Mouse (Mus musculus): Measurements from ENCODE around the gene Wnt5b. TPM values are rescaled to one million over a fixed set of nuclear protein-coding genes. Genes with fewer than 3 reads are reported as not detected.
"Not testable (repeated sequence)": the region's sequence is repeated elsewhere in the genome, so short reads cannot be mapped to it uniquely, and the experiment has no call there.

Wnt5b gene
- polyA plus RNA-seq, 1 experiment from 2014 or later: 1.8 TPM

DNA sequence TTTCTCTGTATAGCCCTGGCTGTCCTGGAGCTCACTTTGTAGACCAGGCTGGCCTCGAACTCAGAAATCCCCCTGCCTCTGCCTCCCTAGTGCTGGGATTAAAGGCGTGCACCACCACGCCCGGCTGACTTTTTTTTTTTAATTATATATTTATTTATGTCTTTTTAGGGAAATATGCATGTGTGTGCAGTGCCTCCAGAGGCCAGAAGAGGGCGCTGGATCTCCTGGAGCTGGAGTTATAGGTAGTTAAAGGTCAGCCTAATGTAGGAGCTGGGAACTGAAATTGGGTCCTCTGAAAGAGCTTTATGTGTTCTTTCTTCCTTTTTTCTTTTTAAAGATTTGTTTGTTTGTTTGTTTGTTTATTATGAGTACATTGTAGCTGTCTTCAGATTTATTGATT lies 101.4 kb downstream of the Wnt5b start:
- not testable (repeated sequence) for H3K27ac ChIP-seq (ENCODE audit: low read depth, low read length); H3K9ac ChIP-seq (ENCODE audit: low read depth, low read length); H3K27me3 ChIP-seq (replicated peaks; ENCODE audit: control insufficient read depth, insufficient read depth, low read length); H3K4me3 ChIP-seq (ENCODE audit: low read depth, low read length); ATAC-seq; H3K36me3 ChIP-seq (ENCODE audit: control insufficient read depth, insufficient read depth); H3K9me3 ChIP-seq (ENCODE audit: control insufficient read depth); H3K4me1 ChIP-seq (replicated peaks; ENCODE audit: control insufficient read depth, insufficient read depth, low read length); H3K4me2 ChIP-seq (replicated peaks; ENCODE audit: low read depth)
- peak; percentile 33 for TF ChIP-seq CTCF (IDR thresholded peaks at IDR 0.05; ENCODE audit: low read depth)
- 82% methylated on average over 5 of the region's 5 CpGs for WGBS

DNA sequence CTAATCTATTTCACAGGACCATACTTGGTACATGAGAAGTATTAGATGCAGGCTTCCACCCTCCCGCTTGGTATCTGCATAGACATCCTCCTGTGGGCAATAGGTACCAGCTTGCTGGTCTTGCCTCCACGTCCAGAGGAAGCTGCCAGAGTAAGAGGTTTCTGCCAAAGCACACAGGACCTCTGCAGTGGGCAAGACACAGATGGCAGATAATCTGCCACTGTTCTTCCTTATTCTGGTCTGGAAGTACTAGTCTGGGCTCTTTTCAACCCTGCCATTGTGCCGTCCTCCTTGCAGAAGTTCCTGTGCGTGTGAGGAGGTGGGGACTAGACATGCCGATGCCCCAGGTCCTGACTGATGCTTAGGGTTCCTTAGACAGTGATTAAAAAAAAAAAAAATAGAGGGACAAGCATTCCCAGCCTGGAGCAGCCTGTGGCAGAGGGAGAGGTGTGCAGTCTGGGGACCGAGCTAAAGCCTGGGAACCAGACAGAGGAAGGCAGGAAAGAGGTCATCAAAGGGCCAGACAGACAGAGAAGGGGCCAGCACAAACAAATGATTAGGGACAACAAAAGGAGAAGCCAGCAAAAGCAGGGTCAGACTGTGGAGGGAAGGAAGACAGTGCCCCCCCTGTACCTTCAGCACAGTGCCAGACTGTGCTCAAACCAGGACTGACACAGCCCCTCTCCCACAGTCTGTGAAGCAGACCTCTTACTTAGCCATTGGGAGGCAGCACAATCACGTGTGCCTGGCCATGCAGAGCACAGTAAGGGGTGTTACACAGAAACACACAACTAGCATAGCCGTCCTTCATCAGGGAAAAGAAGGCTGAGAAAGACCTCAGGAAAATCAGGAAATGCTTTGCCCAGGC lies 106.0 kb downstream of the Wnt5b start:
- Histone ChIP-seq H3K4me2 (replicated peaks; ENCODE audit: low read depth) (no peak overlapping the region), H3K4me3 (ENCODE audit: low read depth, low read length) (no peak overlapping the region), H3K9ac (ENCODE audit: low read depth, low read length) (no peak overlapping the region), H3K27ac (ENCODE audit: low read depth, low read length) (no peak overlapping the region), H3K4me1 (replicated peaks; ENCODE audit: control insufficient read depth, insufficient read depth, low read length) (no peaks in the 10 kb centered on the region), H3K27me3 (replicated peaks; ENCODE audit: control insufficient read depth, insufficient read depth, low read length) (no peaks in the 10 kb centered on the region), H3K9me3 (ENCODE audit: control insufficient read depth) (no peaks in the 10 kb centered on the region), H3K36me3 (ENCODE audit: control insufficient read depth, insufficient read depth) (no peaks in the 10 kb centered on the region)
- 62% methylated on average over 8 of the region's 8 CpGs for WGBS
- ATAC-seq: no peak
- no peak for TF ChIP-seq CTCF (IDR thresholded peaks at IDR 0.05; ENCODE audit: low read depth)

DNA sequence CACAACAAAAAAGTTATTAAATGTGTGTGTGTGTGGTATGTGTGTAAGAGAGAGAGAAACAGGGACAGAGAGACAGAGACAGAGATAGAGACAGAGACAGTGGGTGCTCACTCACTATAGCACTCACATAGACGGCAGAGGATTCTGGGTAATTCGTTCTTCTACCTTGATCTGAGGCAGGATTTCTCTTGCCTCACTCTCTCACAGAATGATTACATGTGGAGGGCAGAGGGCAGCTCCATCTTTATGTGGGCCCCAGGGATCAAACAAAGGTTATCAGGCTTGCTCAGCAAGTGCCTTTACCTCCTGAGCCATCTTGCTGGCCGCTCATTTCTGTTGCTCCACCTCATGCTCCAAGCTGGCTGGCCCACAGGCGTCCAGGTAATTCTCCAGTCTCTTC lies 109.8 kb downstream of the Wnt5b start:
- WGBS: 58% methylated on average over 4 of the region's 4 CpGs
- TF ChIP-seq CTCF (IDR thresholded peaks at IDR 0.05; ENCODE audit: low read depth): no peak
- ATAC-seq: no peak
- Histone ChIP-seq H3K4me3 (ENCODE audit: low read depth, low read length) (no peak overlapping the region), H3K9me3 (ENCODE audit: control insufficient read depth) (no peaks in the 10 kb centered on the region), H3K27ac (ENCODE audit: low read depth, low read length) (no peak overlapping the region), H3K4me2 (replicated peaks; ENCODE audit: low read depth) (0 out of 2 replicates have a peak overlapping the region, but pooled peaks have one; percentile 0), H3K27me3 (replicated peaks; ENCODE audit: control insufficient read depth, insufficient read depth, low read length) (no peaks in the 10 kb centered on the region), H3K9ac (ENCODE audit: low read depth, low read length) (no peak overlapping the region), H3K36me3 (ENCODE audit: control insufficient read depth, insufficient read depth) (no peaks in the 10 kb centered on the region; the same call in 1 of the 2 replicates), H3K4me1 (replicated peaks; ENCODE audit: control insufficient read depth, insufficient read depth, low read length) (no peaks in the 10 kb centered on the region)

DNA sequence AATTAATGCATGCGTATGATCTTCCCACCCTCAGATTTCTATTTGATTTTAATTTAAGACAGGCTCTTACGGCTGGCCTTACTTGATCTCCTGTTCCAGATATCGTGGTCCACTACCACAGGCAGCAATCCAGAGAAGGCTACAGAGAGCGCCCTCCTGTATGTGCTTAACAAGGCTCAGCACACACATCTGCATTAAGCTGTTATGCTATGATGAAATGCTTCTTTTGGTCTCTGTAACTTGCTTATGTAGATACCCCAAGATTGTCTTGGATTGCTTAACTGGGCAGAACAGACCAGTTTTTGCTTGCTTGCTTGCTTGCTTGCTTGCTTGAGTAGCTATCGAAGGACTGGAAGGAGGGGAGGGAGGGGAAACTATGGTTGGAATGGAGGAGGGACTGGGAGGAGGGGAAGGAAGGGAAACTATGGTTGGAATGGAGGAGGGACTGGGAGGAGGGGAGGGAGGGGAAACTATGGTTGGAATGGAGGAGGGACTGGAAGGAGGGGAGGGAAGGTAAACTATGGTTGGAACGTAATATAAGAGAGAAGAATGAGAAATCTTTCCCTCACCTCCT lies 112.3 kb downstream of the Wnt5b start:
- Histone ChIP-seq H3K9ac (ENCODE audit: low read depth, low read length) (no peak overlapping the region), H3K4me2 (replicated peaks; ENCODE audit: low read depth) (no peak overlapping the region), H3K27me3 (replicated peaks; ENCODE audit: control insufficient read depth, insufficient read depth, low read length) (no peaks in the 10 kb centered on the region), H3K9me3 (ENCODE audit: control insufficient read depth) (no peaks in the 10 kb centered on the region), H3K36me3 (ENCODE audit: control insufficient read depth, insufficient read depth) (no peaks in the 10 kb centered on the region; the same call in 1 of the 2 replicates), H3K4me3 (ENCODE audit: low read depth, low read length) (no peak overlapping the region), H3K27ac (ENCODE audit: low read depth, low read length) (no peak overlapping the region), H3K4me1 (replicated peaks; ENCODE audit: control insufficient read depth, insufficient read depth, low read length) (no peaks in the 10 kb centered on the region)
- ATAC-seq: no peak
- no peak for TF ChIP-seq CTCF (IDR thresholded peaks at IDR 0.05; ENCODE audit: low read depth)
- WGBS: 78% methylated on average over 6 of the region's 6 CpGs

DNA sequence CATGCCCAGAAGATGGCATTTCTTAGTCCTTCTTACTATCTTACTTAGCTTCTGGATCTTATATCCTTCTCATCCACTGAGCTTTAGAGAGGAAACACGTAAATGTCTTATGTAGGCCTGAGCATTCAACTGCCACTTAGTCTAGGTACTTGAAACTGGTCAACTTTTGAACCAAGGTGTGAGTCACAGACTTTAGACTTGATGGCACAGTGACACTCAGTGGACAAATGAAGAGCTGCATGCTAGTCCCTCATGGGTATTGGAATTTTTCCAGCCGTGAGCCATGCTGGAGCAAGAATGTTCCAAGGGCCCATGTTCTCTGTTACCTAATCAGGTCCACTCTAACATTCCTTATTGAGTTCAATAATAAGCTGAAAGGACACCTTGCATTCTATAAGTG lies 113.6 kb downstream of the Wnt5b start:
- Histone ChIP-seq H3K4me3 (ENCODE audit: low read depth, low read length) (no peak overlapping the region), H3K9me3 (ENCODE audit: control insufficient read depth) (no peaks in the 10 kb centered on the region), H3K4me1 (replicated peaks; ENCODE audit: control insufficient read depth, insufficient read depth, low read length) (no peaks in the 10 kb centered on the region), H3K9ac (ENCODE audit: low read depth, low read length) (no peak overlapping the region), H3K27ac (ENCODE audit: low read depth, low read length) (no peak overlapping the region), H3K27me3 (replicated peaks; ENCODE audit: control insufficient read depth, insufficient read depth, low read length) (no peaks in the 10 kb centered on the region), H3K36me3 (ENCODE audit: control insufficient read depth, insufficient read depth) (no peaks in the 10 kb centered on the region; the same call in 1 of the 2 replicates), H3K4me2 (replicated peaks; ENCODE audit: low read depth) (no peak overlapping the region)
- ATAC-seq: peak; percentile 46; the same call in 1 of the 2 replicates
- peak; percentile 90 for TF ChIP-seq CTCF (IDR thresholded peaks at IDR 0.05; ENCODE audit: low read depth)
- WGBS: 36% methylated on average over 2 of the region's 2 CpGs

DNA sequence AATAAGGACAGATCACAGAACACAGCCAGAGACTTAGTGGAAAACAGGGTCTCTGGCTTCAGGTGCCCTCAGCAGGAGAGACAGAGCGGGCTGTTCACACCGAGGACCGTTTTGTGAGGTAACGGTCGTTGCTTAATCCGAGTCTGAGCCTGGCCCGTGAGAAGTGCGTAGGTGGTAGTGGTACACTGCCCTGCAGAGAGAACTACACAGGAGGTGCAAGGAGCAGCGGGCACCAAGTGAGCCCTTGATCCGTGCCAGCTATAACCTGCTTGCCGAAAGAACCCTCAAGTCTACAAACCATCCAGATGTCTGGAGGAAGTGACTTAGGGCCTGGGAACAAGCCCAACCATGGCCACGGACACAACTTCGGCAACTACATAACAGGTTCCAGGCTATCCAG lies 114.8 kb downstream of the Wnt5b start:
- H3K27ac ChIP-seq (ENCODE audit: low read depth, low read length): no peak overlapping the region
- H3K9me3 ChIP-seq (ENCODE audit: control insufficient read depth): no peaks in the 10 kb centered on the region
- ATAC-seq: no peak
- no peak for TF ChIP-seq CTCF (IDR thresholded peaks at IDR 0.05; ENCODE audit: low read depth)
- no peak overlapping the region for H3K4me3 ChIP-seq (ENCODE audit: low read depth, low read length)
- H3K9ac ChIP-seq (ENCODE audit: low read depth, low read length): no peak overlapping the region
- H3K4me1 ChIP-seq (replicated peaks; ENCODE audit: control insufficient read depth, insufficient read depth, low read length): no peaks in the 10 kb centered on the region
- no peaks in the 10 kb centered on the region for H3K27me3 ChIP-seq (replicated peaks; ENCODE audit: control insufficient read depth, insufficient read depth, low read length)
- no peaks in the 10 kb centered on the region; the same call in 1 of the 2 replicates for H3K36me3 ChIP-seq (ENCODE audit: control insufficient read depth, insufficient read depth)
- 97% methylated on average over 13 of the region's 13 CpGs for WGBS
- H3K4me2 ChIP-seq (replicated peaks; ENCODE audit: low read depth): no peak overlapping the region

All from intestine, postnatal 0 days (tissue).